ENCODE assay signal across 40 mouse cellular contexts in the genomic region with DNA sequence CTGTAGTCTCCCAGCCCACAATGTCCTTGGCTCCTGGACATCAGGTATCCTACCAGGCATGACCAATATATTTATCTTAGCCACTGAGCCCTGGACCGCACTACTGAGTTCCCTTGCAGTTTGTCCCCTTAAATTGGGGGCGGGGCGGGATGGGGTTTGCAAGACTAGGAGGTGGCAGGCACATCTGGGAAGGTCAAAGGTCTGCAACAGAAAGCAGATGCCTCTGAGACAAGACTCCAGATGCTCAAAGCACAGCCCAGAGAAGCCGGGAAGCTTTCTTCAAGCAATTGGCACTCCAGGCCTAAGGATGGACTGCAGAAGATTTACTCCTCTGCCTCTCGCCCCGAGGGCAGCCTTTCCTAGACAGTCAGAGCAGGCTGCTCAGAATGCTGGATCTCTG. TPM values are rescaled to one million over a fixed set of nuclear protein-coding genes. Genes with fewer than 3 reads are reported as not detected.
DNase-seq lines count a peak whose midpoint lies in the region; ATAC-seq lines count a peak whose summit lies in the region.
"Had no signal": no experiment of that assay in that cellular context is flagged by ENCODE, and none has a peak within 500 bp of the region (broad histone marks: within the 10 kb centered on the region; RNA-seq: fewer than 3 reads in every experiment).

No protein-coding gene starts in this region.

- 23% methylated on average over 6 of the region's 6 CpGs for WGBS in kidney, embryonic 14.5 days
- 7% methylated on average over 6 of the region's 6 CpGs for WGBS in limb, embryonic 10.5 days

- H3K4me2 ChIP-seq in kidney, embryonic 14.5 days (replicated peaks; ENCODE audit: low read depth, low read length) = no peak overlapping the region
- H3K4me2 ChIP-seq: forebrain, embryonic 12.5 days; heart, embryonic 11.5 days; intestine, embryonic 15.5 days; limb, embryonic 15.5 days; midbrain, embryonic 13.5 days had no signal

- H3K36me3 ChIP-seq in kidney, embryonic 14.5 days (ENCODE audit: control insufficient read depth, insufficient read depth, low read length) = no peaks in the 10 kb centered on the region
- no peaks in the 10 kb centered on the region for H3K36me3 ChIP-seq in limb, embryonic 10.5 days
- H3K36me3 ChIP-seq: forebrain, embryonic 12.5 days; intestine, embryonic 15.5 days; limb, embryonic 15.5 days; midbrain, embryonic 13.5 days had no signal

- H3K27ac ChIP-seq in kidney, embryonic 14.5 days (ENCODE audit: low read depth, low read length) = no peak overlapping the region
- 0 out of 2 replicates have a peak overlapping the region, but pooled peaks have one; percentile 26 for H3K27ac ChIP-seq in limb, embryonic 10.5 days
- H3K27ac ChIP-seq: forebrain, embryonic 12.5 days; hindbrain, postnatal 0 days; intestine, embryonic 15.5 days; limb, embryonic 15.5 days; liver, embryonic 14.5 days; midbrain, embryonic 13.5 days; stomach, postnatal 0 days had no signal

- intact Hi-C loops in gastrocnemius, postnatal 14 days (cut with DNase I; ENCODE audit: low total_unique reads) = no loop called here

- H3K4me1 ChIP-seq in kidney, embryonic 14.5 days (ENCODE audit: control insufficient read depth, insufficient read depth, low read length) = 0 out of 2 replicates have a peak, but pooled peaks cover 3% of the 10 kb centered on the region
- H3K4me1 ChIP-seq in limb, embryonic 10.5 days = peaks cover 31% of the 10 kb centered on the region
- H3K4me1 ChIP-seq: forebrain, embryonic 12.5 days; intestine, embryonic 15.5 days; limb, embryonic 15.5 days had no signal

- no peak overlapping the region for H3K9ac ChIP-seq in kidney, embryonic 14.5 days (ENCODE audit: low read depth, low read length)
- H3K9ac ChIP-seq: forebrain, embryonic 12.5 days; intestine, embryonic 15.5 days; limb, embryonic 15.5 days; liver, embryonic 14.5 days; midbrain, embryonic 13.5 days had no signal

- ATAC-seq in kidney, embryonic 14.5 days (ENCODE audit: low FRiP score, low TSS enrichment) = peak; percentile 55
- ATAC-seq: CD4-positive, CD25-positive, alpha-beta regulatory T cell, adult 4 months; hindbrain, postnatal 0 days; intestine, embryonic 15.5 days; midbrain, embryonic 13.5 days had no signal

- no peaks in the 10 kb centered on the region for H3K27me3 ChIP-seq in kidney, embryonic 14.5 days (ENCODE audit: control insufficient read depth, insufficient read depth, low read length)
- no peaks in the 10 kb centered on the region for H3K27me3 ChIP-seq in limb, embryonic 10.5 days (ENCODE audit: low read depth, poor library complexity, severe bottlenecking)
- H3K27me3 ChIP-seq: forebrain, embryonic 12.5 days; intestine, embryonic 15.5 days; limb, embryonic 15.5 days; midbrain, embryonic 13.5 days had no signal

- no peak for DNase-seq in kidney, adult 18-20 months
- DNase-seq in embryo, embryonic 10 days (ENCODE audit: low spot score) = peak; percentile 73
- DNase-seq in embryo, embryonic 11 days = peak; percentile 73
- DNase-seq in limb, embryonic 10.5 days (ENCODE audit: low spot score) = peak; percentile 61
- DNase-seq in spleen, postnatal 36 days (ENCODE audit: low spot score in 2 of 2) = no peak
- DNase-seq in gastrocnemius, postnatal 14 days = no peak
- DNase-seq: adrenal gland, postnatal 25 days; cerebellum, adult 11-12 months; cerebellum, adult 9-11 months; gastrocnemius, postnatal 36 days; heart, adult 18-20 months; heart, postnatal 4 days; kidney, adult 9 months; kidney, postnatal 4 days; lung, adult 2 months; retina, postnatal 1 day; right cerebral cortex, postnatal 25 days; thymus, adult 18-20 months; thymus, postnatal 25 days had no signal

- no peak overlapping the region for H3K4me3 ChIP-seq in kidney, embryonic 14.5 days (ENCODE audit: low read length)
- H3K4me3 ChIP-seq in limb, embryonic 10.5 days = no peak overlapping the region
- H3K4me3 ChIP-seq: erythroblast, embryonic 14.5 days; forebrain, embryonic 12.5 days; intestine, embryonic 15.5 days; limb, embryonic 15.5 days; midbrain, embryonic 13.5 days had no signal

- no peaks in the 10 kb centered on the region for H3K9me3 ChIP-seq in kidney, embryonic 14.5 days (ENCODE audit: control insufficient read depth, low read length)
- H3K9me3 ChIP-seq in limb, embryonic 10.5 days (replicated peaks) = no peaks in the 10 kb centered on the region
- H3K9me3 ChIP-seq: forebrain, embryonic 12.5 days; intestine, embryonic 15.5 days; limb, embryonic 15.5 days; midbrain, embryonic 13.5 days had no signal

RNA-seq across cellular contexts. Expression of gene Il19, which starts 3.6 kb away (rescaled TPM):
- polyA plus RNA-seq in kidney, embryonic 14.5 days (2014; fragmentation: Nextera tagmentation; extraction: Ambion mirVana) = 0.28 and 0.44 TPM in 2 replicates
- polyA plus RNA-seq in limb, embryonic 10.5 days (2016; fragmentation: Nextera tagmentation; extraction: Ambion mirVana) = 0.20 TPM in 1 of 2 replicates, not detected in the other
- total RNA-seq in gastrocnemius, postnatal 14 days (2021) = not detected
- total RNA-seq: adrenal gland, adult 18-20 months; adrenal gland, postnatal 25 days; common myeloid progenitor, adult 5-6 weeks; gastrocnemius, postnatal 36 days; heart, adult 18-20 months; heart, postnatal 4 days; layer of hippocampus, adult 8-10 months; layer of hippocampus, postnatal 25 days; left cerebral cortex, adult 8-10 months; left cerebral cortex, postnatal 36 days; megakaryocyte progenitor cell, adult 5-6 weeks had no signal
- polyA plus RNA-seq: CD4-positive, CD25-positive, alpha-beta regulatory T cell, adult 4 months; erythroblast, embryonic 14.5 days; forebrain, embryonic 12.5 days; heart, embryonic 11.5 days; heart, postnatal 0 days; limb, embryonic 15.5 days; liver, embryonic 14.5 days; lung, adult 2 months; midbrain, embryonic 13.5 days; neural tube, embryonic 14.5 days; stomach, postnatal 0 days had no signal

RNA-seq across cellular contexts. Expression of gene Il20, which starts 25.1 kb away (rescaled TPM):
- polyA plus RNA-seq in kidney, embryonic 14.5 days (2014; fragmentation: Nextera tagmentation; extraction: Ambion mirVana) = not detected in 2 replicates
- not detected in 2 replicates for polyA plus RNA-seq in limb, embryonic 10.5 days (2016; fragmentation: Nextera tagmentation; extraction: Ambion mirVana)
- not detected for total RNA-seq in gastrocnemius, postnatal 14 days (2021)
- total RNA-seq: adrenal gland, adult 18-20 months; adrenal gland, postnatal 25 days; common myeloid progenitor, adult 5-6 weeks; gastrocnemius, postnatal 36 days; heart, adult 18-20 months; heart, postnatal 4 days; hindbrain, postnatal 0 days; layer of hippocampus, adult 8-10 months; layer of hippocampus, postnatal 25 days; left cerebral cortex, adult 8-10 months; left cerebral cortex, postnatal 36 days; megakaryocyte progenitor cell, adult 5-6 weeks had no signal
- polyA plus RNA-seq: CD4-positive, CD25-positive, alpha-beta regulatory T cell, adult 4 months; embryonic facial prominence, embryonic 14.5 days; erythroblast, embryonic 14.5 days; forebrain, embryonic 12.5 days; heart, embryonic 11.5 days; heart, postnatal 0 days; hindbrain, postnatal 0 days; intestine, embryonic 15.5 days; limb, embryonic 15.5 days; liver, embryonic 14.5 days; lung, adult 2 months; midbrain, embryonic 13.5 days; neural tube, embryonic 14.5 days; stomach, postnatal 0 days had no signal

RNA-seq across cellular contexts. Expression of gene Il24, which starts 49.1 kb away (rescaled TPM):
- not detected in 2 replicates for polyA plus RNA-seq in kidney, embryonic 14.5 days (2014; fragmentation: Nextera tagmentation; extraction: Ambion mirVana)
- not detected in 2 replicates for polyA plus RNA-seq in limb, embryonic 10.5 days (2016; fragmentation: Nextera tagmentation; extraction: Ambion mirVana)
- not detected for total RNA-seq in gastrocnemius, postnatal 14 days (2021)
- total RNA-seq: adrenal gland, adult 18-20 months; adrenal gland, postnatal 25 days; common myeloid progenitor, adult 5-6 weeks; gastrocnemius, postnatal 36 days; heart, adult 18-20 months; heart, postnatal 4 days; hindbrain, postnatal 0 days; layer of hippocampus, adult 8-10 months; layer of hippocampus, postnatal 25 days; left cerebral cortex, adult 8-10 months; left cerebral cortex, postnatal 36 days; megakaryocyte progenitor cell, adult 5-6 weeks had no signal
- polyA plus RNA-seq: CD4-positive, CD25-positive, alpha-beta regulatory T cell, adult 4 months; embryonic facial prominence, embryonic 14.5 days; erythroblast, embryonic 14.5 days; forebrain, embryonic 12.5 days; heart, embryonic 11.5 days; heart, postnatal 0 days; hindbrain, postnatal 0 days; intestine, embryonic 15.5 days; limb, embryonic 15.5 days; liver, embryonic 14.5 days; lung, adult 2 months; midbrain, embryonic 13.5 days; neural tube, embryonic 14.5 days; stomach, postnatal 0 days had no signal

Comparison
In these comparisons a context has a peak if more than half of its experiments do, and no peak if none do; other contexts are left out.
1. DNase-seq: peak in embryo, embryonic 10 days (single experiment), embryo, embryonic 11 days (single experiment) and limb, embryonic 10.5 days (single experiment); none in kidney, adult 18-20 months (single experiment), spleen, postnatal 36 days (0 of 2) and gastrocnemius, postnatal 14 days (single experiment).